Mouse (Mus musculus) embryo, embryonic 10.5 days (tissue): Measurements from ENCODE around the gene Ptpn20.

Experiments
- DNase-seq: peaks from one replicate; pipeline ENCODE4 v3.0.0-alpha.2; 2015; ENCODE audit warnings: low spot score

Ptpn20 gene

DNA sequence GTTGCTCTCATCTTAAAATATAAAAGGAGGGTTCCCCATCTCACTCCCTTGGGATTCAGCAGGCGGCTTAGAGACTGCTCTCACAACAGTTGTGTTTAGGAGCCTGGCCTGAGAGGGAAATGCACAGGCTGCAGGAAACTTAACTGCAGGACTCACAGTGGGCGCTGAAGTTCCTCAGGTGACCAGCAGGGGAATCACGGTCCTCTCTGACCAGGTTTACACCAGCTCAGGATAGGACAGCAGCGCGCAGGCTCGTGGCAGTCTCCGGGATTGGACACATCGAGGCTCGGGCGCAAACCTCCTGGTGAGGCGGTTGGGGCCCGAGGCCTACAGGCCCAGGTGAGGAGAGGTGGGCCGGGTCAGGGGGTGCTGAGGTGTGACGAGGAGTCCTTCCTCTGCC, at the start of gene Ptpn20:
TSS of gene Ptpn20 (plus strand) at position 257 of the 400 bp plus-strand sequence.
- peak; percentile 37 for DNase-seq

DNA sequence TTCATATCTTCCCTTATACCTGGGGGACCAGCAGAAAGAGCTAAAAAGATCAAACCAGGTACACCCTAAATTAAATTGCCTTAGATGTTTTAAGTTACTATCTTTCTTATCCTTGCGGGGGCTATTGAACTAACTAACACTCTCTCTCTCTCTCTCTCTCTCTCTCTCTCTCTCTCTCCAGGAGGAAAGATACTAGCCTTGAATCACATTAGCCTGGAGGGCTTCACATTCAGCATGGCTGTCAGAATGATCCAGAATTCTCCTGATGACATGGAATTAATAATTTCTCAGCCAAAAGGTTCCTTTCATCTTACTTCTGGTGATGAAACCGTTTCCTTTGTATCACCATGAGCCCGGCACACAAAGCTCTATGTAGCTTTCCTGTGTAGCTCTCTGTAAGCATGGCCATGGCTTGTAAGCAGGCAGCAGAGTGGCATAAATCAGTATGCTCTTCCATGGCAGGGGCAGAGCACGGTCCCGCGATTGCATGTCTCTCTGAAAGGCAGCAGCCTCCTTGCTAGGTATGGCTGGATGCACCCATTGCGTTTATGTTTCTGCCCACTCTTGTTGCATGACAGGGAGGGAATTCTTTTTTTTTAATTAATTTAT, 49.3 kb upstream of the Ptpn20 start:
- DNase-seq: no peak

DNA sequence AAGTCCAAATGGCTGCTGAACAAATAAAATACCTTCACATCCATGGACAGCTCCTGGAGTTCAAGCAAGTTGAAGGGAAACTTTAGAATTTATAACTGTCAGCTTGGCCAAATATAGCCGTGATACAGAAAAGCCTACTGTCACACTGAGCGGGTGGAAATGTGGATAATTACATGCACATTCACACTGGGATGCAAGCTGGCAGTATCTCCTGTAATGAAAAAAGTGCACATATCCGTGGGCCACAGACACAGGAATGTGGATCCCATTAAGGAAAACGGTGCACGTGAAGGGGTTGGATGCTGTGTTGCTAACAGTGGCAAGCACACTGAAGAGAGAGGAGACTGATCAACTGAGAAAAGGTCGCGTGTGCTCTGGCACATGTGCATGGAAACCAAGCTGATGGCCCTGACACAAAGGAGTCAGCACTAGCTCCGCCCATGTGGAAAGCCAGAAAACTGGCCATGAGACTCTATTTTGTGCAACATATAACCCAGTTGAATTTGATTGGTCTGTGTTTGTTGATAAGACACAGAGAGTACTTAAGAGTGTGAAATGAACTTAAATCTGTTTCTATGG, 43.4 kb upstream of the Ptpn20 start:
- no peak for DNase-seq

DNA sequence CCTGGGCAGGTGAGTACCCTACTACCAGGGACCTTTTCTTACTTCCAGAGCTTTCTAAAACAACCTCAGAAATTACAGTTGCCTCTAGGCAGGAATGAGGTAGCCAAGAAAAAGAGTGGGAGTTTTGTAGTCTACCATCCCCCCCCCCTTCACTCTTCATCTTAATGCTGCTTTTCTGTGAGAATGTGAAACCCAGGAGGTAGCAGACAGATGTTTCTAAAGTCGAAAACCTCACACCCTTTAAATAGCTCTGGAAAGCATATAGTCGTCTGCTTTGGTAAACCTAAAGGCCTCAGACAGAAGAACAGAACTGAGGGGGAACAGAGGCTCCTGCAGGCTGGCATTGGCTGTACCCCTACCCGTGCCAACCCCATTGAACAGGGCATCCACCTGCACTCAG, 40.4 kb upstream of the Ptpn20 start:
- no peak for DNase-seq

DNA sequence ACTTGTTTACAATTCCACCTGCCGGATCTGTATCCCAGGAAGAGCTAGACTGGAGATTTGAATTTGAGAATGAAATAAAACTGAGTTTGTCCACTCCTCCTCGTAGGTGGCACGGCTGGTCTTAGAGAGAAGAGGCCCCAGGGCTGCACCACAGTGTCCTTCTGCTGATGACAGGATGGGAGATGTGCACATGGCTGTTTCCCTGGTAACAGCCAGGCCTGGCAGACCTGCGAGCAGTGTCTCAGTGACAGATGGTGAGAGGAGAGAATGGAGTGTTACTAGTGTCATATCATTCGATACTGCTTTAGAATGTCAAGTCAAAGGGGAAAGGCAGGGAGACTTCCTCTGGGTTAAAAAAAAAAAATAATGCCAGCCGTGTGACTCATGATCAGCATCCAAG, 39.2 kb upstream of the Ptpn20 start:
- DNase-seq: no peak

DNA sequence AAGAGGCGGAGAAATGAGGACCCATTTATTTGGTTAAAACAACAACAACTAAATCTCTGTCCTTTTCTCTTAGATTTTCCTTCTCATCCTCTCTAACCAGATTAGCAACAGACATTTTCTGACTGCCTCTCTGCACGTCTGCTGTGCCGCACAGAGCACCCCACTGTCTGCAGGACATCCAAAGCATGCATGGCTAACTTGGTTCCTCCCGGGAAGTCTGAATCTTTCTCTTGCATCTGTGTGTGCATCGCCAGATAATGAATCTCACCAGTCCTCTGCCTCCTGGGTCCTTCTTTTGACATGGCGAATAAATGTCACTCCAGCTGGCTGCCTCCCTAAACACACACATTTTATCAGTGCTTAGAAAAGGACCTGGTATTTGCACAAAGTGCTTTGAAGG, 18.3 kb upstream of the Ptpn20 start:
- DNase-seq: no peak

DNA sequence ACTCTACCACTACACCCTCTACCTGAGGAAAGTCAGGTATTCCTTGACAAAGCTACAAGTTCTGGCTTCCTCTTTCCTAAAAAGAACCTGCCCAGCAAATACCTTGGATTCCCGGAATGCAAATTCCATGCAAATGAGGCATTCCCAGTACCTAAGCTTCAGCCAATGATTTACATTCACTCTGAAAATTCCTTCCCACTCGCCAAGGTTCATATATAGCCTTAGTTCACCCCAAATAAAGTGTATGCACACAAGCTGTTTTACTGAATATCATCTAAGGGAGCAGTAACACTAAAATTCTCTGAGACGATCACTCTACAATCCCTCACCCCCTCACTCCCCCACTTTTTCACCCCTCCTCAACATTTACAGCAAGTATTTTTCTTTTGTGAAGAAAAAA, 15.4 kb upstream of the Ptpn20 start:
- DNase-seq: no peak

DNA sequence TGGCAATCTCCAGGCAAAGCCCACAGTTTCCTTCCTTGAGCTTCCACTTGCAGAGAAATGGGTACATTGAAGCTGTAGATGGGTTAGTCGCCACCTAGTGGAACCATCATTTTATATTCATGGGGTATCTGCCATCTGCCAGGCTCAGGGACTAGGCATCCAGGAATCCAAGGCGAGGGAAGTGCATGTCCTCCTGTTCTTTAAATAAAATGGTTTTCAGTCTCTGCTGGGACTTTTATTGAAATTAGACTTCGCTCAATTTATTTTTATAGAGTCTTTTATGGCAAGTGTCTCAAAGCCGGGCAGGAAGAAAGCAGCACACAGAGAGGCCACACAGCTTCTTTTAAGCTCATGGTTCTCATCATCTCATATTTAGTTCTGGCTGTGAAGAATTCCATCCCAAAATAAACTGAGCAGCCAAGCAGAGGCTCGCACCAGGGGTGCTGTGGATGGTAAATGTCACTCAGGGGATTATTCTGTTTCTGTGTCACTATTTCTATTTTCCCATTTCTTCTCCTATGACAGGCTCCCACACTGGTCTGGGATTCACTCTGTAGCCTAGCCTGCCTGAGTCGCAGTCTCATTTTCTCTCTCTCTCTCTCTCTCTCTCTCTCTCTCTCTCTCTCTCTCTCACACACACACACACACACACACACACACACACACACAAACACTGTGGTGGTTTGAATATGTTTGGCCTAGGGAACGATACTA, 9.1 kb upstream of the Ptpn20 start:
- peak; percentile 19 for DNase-seq

DNA sequence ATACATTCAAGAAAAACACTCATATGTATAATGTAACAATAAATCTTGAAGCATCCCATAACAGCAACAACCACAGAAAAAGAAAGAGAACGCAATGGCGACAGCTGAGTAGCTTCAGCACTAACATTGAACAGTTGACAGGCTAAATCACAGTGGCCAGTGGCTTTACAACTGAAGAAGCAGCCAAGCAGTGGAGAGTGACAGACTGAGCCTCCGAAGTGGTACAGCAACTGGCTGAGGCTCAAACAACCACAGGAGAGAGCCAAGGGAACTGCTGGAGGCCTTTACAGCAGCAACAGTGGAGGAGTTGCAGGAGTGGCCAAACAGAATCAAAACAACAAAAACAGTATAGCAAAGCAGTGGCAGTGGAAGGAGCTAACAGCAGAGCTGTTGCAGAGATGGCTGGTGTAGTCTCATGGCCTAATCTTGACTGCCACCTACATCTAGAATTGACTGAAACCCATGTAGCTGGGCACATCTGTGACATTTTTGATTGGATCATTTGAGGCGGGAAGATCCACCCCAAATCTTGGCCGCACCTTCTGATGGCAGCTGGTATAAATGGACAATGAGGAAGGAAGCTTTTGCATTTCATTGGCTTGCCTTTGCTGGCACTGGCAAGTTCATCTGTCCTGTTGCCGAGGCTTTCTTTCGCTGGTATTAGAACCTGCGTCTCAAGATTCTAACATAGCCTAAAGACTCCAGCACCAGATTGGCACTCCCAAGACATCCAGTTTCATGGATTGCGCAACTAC, 9.5 kb downstream of the Ptpn20 start:
- no peak for DNase-seq

DNA sequence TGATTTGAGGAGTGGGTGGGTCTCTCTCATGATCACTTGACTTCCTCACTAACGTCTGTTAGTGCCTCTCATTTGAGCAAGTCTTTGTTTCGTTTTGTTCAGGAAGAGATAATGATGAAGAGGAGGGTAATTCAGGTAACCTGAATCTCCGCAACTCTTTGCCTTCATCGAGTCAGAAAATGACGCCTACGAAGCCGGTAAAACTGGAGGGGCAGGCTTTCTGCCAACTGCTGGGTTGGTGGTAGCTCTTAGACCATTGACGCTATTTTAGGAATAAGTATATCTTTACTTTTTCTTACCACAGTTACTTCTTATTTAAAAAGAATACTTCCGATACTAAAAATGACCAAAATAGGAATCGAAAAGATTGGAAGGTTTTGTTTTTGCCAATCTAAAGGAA, 18.4 kb downstream of the Ptpn20 start:
- DNase-seq: no peak

DNA sequence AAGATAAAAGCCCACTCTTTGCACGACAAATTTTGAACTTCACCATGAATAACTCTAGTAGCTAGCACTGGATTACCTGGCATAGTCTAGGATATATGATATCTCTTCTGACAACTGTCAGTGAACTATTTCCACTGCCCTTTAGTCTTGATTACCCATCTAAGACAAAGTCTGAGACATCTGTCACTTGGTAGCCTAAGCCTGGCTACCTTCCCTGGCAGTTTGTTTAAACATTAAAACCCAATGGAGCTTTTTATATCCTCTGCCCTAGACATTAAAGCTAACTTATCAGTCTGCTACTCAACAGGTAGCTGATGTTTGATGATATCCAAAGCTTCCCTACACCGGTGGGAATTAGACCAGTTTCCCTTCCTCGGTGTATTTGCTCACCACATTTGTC, 36.0 kb downstream of the Ptpn20 start:
- DNase-seq: no peak

DNA sequence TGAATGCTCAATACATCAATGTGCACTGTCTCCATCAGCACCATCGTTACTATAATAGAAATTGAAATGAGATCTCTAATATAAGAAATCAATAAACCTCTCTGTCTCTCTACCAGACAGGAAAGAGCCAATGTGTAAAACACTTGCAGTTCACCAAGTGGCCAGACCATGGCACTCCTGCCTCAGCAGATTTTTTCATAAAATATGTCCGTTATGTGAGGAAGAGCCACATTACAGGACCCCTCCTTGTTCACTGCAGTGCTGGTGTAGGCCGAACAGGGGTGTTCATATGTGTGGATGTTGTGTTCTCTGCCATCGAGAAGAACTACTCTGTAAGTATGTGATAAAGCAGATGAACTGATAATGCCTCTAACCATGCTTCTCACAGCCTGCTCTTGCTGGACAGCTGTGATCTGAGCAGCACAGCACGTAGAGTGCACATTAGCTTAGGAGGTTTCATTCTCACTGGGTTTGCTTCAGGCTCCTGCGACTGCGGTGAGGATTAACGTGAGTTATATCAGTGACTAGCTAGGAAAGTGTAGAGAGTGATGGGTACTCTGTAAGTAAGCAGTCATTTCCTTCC, 43.9 kb downstream of the Ptpn20 start:
- DNase-seq: peak; percentile 44

DNA sequence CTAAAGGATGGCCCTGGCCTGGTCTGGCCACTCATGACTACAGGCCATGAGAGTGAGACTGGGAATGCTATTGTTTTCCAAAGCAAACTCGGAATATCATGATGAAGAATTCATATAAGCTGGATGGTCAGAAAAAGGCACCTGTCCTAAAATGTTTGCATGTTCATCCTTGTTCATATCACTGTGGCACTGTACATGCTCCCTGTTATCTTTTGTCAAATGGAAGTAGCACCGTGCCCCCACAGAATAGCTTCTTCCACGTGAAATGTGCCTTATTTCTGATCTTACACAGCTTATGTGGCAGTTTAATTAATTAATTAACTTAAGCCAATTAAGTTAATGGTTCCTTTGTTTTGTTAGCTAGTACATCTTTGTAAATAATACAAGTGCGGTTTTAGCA, 45.3 kb downstream of the Ptpn20 start:
- DNase-seq: no peak

DNA sequence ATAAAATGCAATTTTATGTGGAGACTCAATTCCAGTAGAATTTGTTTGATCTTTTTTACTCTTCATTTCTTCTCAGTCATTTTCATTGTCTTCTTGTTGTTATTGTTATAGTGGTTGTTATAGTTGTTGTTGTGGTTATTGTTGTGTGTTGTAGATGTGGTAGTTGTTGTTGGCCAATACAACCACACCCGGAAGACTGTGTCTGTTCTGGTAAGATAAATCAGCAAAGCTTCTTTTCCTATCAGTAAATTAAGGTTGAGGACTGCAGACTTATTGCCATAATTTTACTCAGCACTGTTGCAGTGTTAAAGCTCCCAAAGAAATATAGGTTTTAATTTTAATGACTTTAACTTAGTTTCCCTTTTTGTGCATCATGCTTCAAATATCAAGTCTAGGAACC, 45.8 kb downstream of the Ptpn20 start:
- no peak for DNase-seq

DNA sequence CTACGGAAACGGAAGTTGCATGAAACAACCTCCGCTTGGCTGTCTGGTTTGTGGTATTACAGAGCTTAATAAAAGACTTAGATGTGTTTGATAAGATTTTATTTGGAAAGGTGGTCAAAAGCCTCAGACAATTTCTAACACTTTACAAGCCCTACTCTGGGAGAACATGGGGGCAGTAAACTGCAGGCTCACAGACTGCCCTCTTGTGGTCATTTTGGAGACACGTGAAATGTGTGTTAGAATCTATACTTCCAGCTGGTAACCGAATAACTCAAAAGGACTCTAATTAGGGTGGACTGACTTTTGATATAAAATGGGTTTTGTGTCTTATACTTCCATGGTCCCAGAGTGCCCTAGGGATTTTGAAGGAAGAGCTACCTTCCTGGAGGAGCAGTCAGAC, 50.4 kb downstream of the Ptpn20 start:
- DNase-seq: peak; percentile 32

DNA sequence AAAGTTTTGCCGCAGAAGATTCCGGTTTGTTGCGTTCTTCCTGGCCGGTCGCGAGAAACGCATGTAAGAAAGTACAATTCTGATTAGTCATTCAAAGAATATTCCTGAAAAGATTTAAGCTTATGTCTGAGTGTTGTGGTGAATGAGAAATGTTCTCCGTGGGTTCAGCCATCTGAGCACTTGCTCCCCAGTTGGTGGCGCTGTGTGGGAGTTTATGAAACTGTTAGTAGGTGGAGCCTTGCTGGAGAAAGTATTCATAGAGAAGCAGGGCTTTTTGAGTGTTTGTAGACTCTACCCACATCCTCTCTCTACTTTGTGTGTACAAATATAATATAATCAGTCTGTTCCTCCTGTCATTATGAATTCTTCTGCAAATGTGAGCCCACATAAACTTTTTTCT, 61.7 kb downstream of the Ptpn20 start:
- DNase-seq: no peak

DNA sequence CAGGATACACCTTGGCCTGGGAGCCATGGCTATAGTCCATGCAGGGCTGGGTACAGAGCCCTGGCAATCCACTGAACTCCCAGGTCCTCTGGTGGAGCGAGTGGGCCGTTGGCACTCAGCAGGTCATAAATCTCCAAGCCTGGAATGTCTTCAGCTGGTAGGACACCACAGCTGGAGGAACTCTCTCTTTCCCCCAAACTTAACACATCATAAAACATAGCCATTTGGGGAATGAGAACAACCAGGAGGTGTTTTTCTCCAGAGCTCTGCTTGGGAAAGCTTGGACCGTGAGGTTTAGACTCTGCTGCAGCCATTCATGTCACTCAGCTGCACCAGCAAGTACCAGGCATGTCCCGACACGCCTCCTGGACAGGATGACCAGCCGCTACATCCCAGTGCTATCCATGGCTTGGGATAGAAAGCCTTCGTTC, 68.5 kb downstream of the Ptpn20 start:
- peak; percentile 5 for DNase-seq

DNA sequence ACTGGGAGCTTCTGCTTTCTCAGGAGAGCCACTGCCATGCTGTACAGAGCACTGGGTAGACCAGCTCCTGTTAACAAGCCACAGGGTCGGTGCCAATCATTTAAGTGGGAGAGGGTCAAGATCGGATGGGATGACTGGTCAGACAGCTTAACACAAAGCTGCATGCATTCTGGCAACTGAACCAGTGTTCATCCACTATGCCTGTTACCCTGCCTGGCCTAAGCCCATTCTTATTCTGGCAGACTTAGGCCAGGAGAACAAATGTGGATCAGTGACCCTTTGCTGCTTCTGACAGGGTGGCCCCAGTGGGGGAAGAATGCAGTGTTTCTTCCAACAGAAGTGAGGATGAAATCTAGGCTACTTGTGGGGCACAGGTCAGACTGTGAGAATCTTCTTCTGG, 69.3 kb downstream of the Ptpn20 start:
- DNase-seq: no peak

DNA sequence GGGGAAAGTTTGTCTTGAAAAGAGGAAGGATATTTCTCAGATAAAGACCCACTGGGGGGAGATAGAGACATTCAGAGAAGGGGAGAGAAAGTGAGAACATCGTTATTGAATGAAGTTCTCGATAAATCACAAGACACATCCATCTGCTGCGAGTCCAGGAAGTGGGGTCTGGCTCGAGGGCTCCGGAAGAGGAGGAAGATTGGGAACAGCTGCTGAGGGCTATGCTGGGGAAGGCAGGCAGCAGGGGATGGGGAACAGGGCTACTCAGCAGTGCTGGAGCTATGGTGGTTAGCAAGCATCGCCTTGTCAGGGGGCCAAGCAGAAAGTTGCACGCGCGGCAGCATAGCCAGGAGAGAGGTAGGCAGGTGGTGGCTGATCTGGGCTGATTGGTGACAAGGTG, 73.1 kb downstream of the Ptpn20 start:
- peak; percentile 25 for DNase-seq

DNA sequence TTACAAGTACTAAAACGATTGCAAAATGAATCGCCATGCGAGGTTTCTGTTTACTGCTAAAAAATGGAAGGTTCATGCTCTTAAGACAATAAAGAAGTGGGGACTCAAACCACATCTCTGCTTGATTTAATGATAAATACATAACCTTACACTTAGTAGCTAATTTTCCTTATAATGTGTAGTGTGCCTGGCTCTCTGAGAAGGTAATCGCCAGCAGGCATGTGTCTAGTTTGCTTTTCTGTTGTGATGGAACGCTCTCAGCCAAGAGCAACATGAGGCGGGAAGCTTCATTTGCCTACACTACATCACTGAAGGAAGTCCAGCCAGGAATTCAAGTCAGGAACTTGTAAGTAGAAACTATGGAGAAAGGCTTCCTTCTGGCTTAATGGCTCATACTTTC, 77.3 kb downstream of the Ptpn20 start:
- DNase-seq: no peak

DNA sequence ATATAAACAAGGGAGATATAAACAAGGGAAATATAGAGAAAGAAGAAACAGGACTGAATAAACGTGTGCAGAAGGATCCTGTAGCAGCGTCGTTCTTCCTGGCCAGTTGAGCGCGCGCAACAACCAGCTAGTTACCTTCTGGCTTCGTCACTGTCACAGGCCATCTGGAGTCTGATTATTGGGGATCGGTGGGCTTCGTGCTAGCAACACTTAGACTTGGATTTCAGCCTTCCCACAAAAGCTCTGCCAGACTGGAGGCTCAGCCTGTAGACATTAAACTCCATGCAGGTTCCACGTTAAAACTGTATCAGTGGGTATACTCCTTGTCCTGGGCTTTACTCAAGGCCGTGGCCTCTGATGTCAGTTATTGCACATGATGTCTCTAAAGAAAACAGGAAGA, 80.9 kb downstream of the Ptpn20 start:
- DNase-seq: no peak

DNA sequence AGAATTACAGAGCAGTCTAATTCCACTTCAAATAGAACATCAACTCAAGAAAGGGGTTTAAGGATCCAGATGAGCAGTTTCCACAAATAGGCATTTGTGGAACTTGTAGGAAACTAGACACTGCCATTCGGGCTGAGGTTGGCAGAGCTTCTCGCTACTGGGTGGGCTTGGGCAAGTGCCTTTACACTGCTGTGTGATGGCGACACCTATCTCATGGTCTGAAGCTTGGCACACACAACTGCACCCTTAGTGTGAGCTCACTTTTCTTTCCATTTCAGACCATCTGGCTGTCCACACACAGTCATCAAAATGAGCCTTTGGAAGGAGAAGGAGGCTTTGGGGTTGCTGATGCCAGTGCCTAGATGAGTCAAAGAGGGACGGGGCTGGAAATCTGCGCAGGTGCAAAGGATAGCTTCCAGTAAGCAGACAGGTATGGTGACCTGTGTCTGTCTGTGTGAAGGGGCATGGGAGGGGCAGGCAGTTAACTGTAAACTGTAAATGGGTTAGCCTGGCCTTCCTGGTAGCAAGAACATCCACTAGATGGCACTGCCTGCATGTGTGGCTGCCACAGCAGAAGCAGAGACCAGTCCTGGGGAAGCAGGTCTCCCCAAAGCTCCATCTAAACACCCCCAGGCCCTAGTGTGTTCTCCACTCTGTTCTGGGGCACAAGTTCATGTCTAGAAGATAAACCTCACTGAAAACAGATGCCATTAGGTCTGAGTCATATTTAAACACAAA, 84.5 kb downstream of the Ptpn20 start:
- peak; percentile 53 for DNase-seq
